8 mouse cellular contexts compared by ENCODE assay signal in genomic region chr19:47908961-47909371, GRCm38 (mm10). TPM values are rescaled to one million over a fixed set of nuclear protein-coding genes. Genes with fewer than 3 reads are reported as not detected.
A peak's percentile ranks its signal among the peaks of the same experiment; 100 is the strongest.
DNase-seq lines count a peak whose midpoint lies in the region; ATAC-seq and TF ChIP-seq lines count a peak whose summit lies in the region.
"Had no signal": no experiment of that assay in that cellular context is flagged by ENCODE, and none has a peak within 500 bp of the region (broad histone marks: within the 10 kb centered on the region; RNA-seq: fewer than 3 reads in every experiment).

No protein-coding gene starts in this region.

- H3K4me3 ChIP-seq in liver, embryonic 12.5 days, result no peak overlapping the region
- no peak overlapping the region for H3K4me3 ChIP-seq in liver, postnatal 0 days (ENCODE audit: low read depth, low read length)
- H3K4me3 ChIP-seq in forebrain, embryonic 11.5 days (ENCODE audit: low read depth, low read length), result peak overlapping the region; percentile 26
- H3K4me3 ChIP-seq in hindbrain, embryonic 14.5 days (replicated peaks; ENCODE audit: low read length), result peak overlapping the region; percentile 24
- no peak overlapping the region for H3K4me3 ChIP-seq in midbrain, embryonic 16.5 days (ENCODE audit: low read depth, low read length)

- WGBS in liver, embryonic 12.5 days (ENCODE audit: insufficient replicate concordance), result 49% methylated on average over 6 of the region's 6 CpGs
- 32% methylated on average over 6 of the region's 6 CpGs for WGBS in liver, postnatal 0 days (ENCODE audit: insufficient replicate concordance)
- 20% methylated on average over 6 of the region's 6 CpGs for WGBS in forebrain, embryonic 11.5 days
- 25% methylated on average over 6 of the region's 6 CpGs for WGBS in hindbrain, embryonic 14.5 days
- WGBS in midbrain, embryonic 16.5 days, result 25% methylated on average over 6 of the region's 6 CpGs

- H3K36me3 ChIP-seq in liver, embryonic 12.5 days, result peaks cover 20% of the 10 kb centered on the region
- peaks cover 8% of the 10 kb centered on the region; the same call in 1 of the 2 replicates for H3K36me3 ChIP-seq in liver, postnatal 0 days (replicated peaks; ENCODE audit: insufficient read depth, low read length)
- H3K36me3 ChIP-seq in forebrain, embryonic 11.5 days (ENCODE audit: control insufficient read depth, insufficient read depth, low read length), result no peaks in the 10 kb centered on the region
- no peaks in the 10 kb centered on the region for H3K36me3 ChIP-seq in hindbrain, embryonic 14.5 days (replicated peaks; ENCODE audit: control insufficient read depth, insufficient read depth)
- H3K36me3 ChIP-seq in midbrain, embryonic 16.5 days (ENCODE audit: control insufficient read depth, insufficient read depth, low read length), result no peaks in the 10 kb centered on the region

- peaks cover 56% of the 10 kb centered on the region for H3K4me1 ChIP-seq in liver, embryonic 12.5 days
- peaks cover 16% of the 10 kb centered on the region for H3K4me1 ChIP-seq in liver, postnatal 0 days (ENCODE audit: insufficient read depth)
- H3K4me1 ChIP-seq in forebrain, embryonic 11.5 days (replicated peaks; ENCODE audit: control insufficient read depth, insufficient read depth, low read length), result peaks cover 12% of the 10 kb centered on the region
- H3K4me1 ChIP-seq in hindbrain, embryonic 14.5 days (replicated peaks; ENCODE audit: control insufficient read depth, insufficient read depth, low read length), result peaks cover 25% of the 10 kb centered on the region
- peaks cover 8% of the 10 kb centered on the region for H3K4me1 ChIP-seq in midbrain, embryonic 16.5 days (ENCODE audit: control insufficient read depth, insufficient read depth, low read length)

- no peak for DNase-seq in liver, postnatal 0 days
- DNase-seq in forebrain, embryonic 11.5 days (ENCODE audit: low spot score), result peak; percentile 56
- DNase-seq in hindbrain, embryonic 14.5 days (ENCODE audit: low spot score), result no peak
- no peak for DNase-seq in MN1 (ENCODE audit: low spot score)
- DNase-seq in urinary bladder, postnatal 4 days (ENCODE audit: low spot score in 2 of 2), result no peak
- DNase-seq: cerebellum, adult 9-11 months had no signal

- ATAC-seq in liver, embryonic 12.5 days, result no peak
- no peak for ATAC-seq in liver, postnatal 0 days
- peak; percentile 62 for ATAC-seq in forebrain, embryonic 11.5 days (replicated peaks; ENCODE audit: low FRiP score)
- no peak; the same call in 1 of the 2 replicates for ATAC-seq in hindbrain, embryonic 14.5 days (ENCODE audit: low FRiP score)
- ATAC-seq in midbrain, embryonic 16.5 days, result peak; percentile 53

- no peaks in the 10 kb centered on the region for H3K27me3 ChIP-seq in liver, embryonic 12.5 days (replicated peaks)
- no peaks in the 10 kb centered on the region for H3K27me3 ChIP-seq in liver, postnatal 0 days (ENCODE audit: insufficient read depth, low read length)
- H3K27me3 ChIP-seq in forebrain, embryonic 11.5 days (ENCODE audit: control insufficient read depth, insufficient read depth, low read length), result no peaks in the 10 kb centered on the region
- H3K27me3 ChIP-seq in hindbrain, embryonic 14.5 days (ENCODE audit: control insufficient read depth, insufficient read depth, low read length), result no peaks in the 10 kb centered on the region
- no peaks in the 10 kb centered on the region for H3K27me3 ChIP-seq in midbrain, embryonic 16.5 days (ENCODE audit: control insufficient read depth, insufficient read depth, low read depth, low read length)

- TF ChIP-seq CTCF in liver, postnatal 0 days (IDR thresholded peaks at IDR 0.05; ENCODE audit: low read depth), result no peak

- H3K27ac ChIP-seq in liver, embryonic 12.5 days, result no peak overlapping the region
- no peak overlapping the region for H3K27ac ChIP-seq in liver, postnatal 0 days (ENCODE audit: low read depth)
- peak overlapping the region; percentile 94; the same call in 1 of the 2 replicates for H3K27ac ChIP-seq in forebrain, embryonic 11.5 days (ENCODE audit: low read depth, low read length)
- H3K27ac ChIP-seq in hindbrain, embryonic 14.5 days, result peak overlapping the region; percentile 92
- H3K27ac ChIP-seq in midbrain, embryonic 16.5 days (ENCODE audit: low read length), result peak overlapping the region; percentile 84; the same call in 1 of the 2 replicates

- H3K9me3 ChIP-seq in liver, embryonic 12.5 days (replicated peaks), result no peaks in the 10 kb centered on the region
- H3K9me3 ChIP-seq in liver, postnatal 0 days (ENCODE audit: low read length), result no peaks in the 10 kb centered on the region
- H3K9me3 ChIP-seq in forebrain, embryonic 11.5 days (ENCODE audit: control insufficient read depth, low read length), result no peaks in the 10 kb centered on the region
- H3K9me3 ChIP-seq in hindbrain, embryonic 14.5 days (ENCODE audit: control insufficient read depth, low read length), result no peaks in the 10 kb centered on the region
- no peaks in the 10 kb centered on the region for H3K9me3 ChIP-seq in midbrain, embryonic 16.5 days (replicated peaks; ENCODE audit: control insufficient read depth, low read length, poor library complexity, severe bottlenecking)

- H3K4me2 ChIP-seq in liver, embryonic 12.5 days, result peak overlapping the region; percentile 46
- no peak overlapping the region; the same call in 1 of the 2 replicates for H3K4me2 ChIP-seq in liver, postnatal 0 days (ENCODE audit: low read depth, low read length)
- peak overlapping the region; percentile 59 for H3K4me2 ChIP-seq in forebrain, embryonic 11.5 days (ENCODE audit: low read depth, low read length, severe bottlenecking)
- peak overlapping the region; percentile 58 for H3K4me2 ChIP-seq in hindbrain, embryonic 14.5 days (replicated peaks)
- peak overlapping the region; percentile 58; the same call in 1 of the 2 replicates for H3K4me2 ChIP-seq in midbrain, embryonic 16.5 days (ENCODE audit: low read length)

- H3K9ac ChIP-seq in liver, embryonic 12.5 days, result no peak overlapping the region
- H3K9ac ChIP-seq in liver, postnatal 0 days (replicated peaks), result no peak overlapping the region
- H3K9ac ChIP-seq in forebrain, embryonic 11.5 days (ENCODE audit: low read length), result peak overlapping the region; percentile 82
- H3K9ac ChIP-seq in hindbrain, embryonic 14.5 days, result peak overlapping the region; percentile 69
- H3K9ac ChIP-seq in midbrain, embryonic 16.5 days (ENCODE audit: low read depth, low read length), result 0 out of 2 replicates have a peak overlapping the region, but pooled peaks have one; percentile 8

- TF ChIP-seq EP300 in liver, postnatal 0 days (IDR thresholded peaks at IDR 0.05; ENCODE audit: low read depth), result no peak

RNA-seq across cellular contexts. Expression of gene Cfap43, which starts 10.1 kb away (rescaled TPM):
- 0.04 TPM in 1 of 2 replicates, not detected in the other for polyA plus RNA-seq in liver, embryonic 12.5 days (2016; fragmentation: Nextera tagmentation; extraction: Ambion mirVana)
- polyA plus RNA-seq in liver, postnatal 0 days (2015; fragmentation: Nextera tagmentation; extraction: Ambion mirVana), result 0.05 TPM in 1 of 2 replicates, not detected in the other
- 0.04 and 0.15 TPM in 2 replicates for polyA plus RNA-seq in forebrain, embryonic 11.5 days (2014; fragmentation: Nextera tagmentation; extraction: Ambion mirVana)
- polyA plus RNA-seq in hindbrain, embryonic 14.5 days (2014; fragmentation: Nextera tagmentation; extraction: Ambion mirVana), result 2.3 and 4.2 TPM in 2 replicates
- 1.7 and 1.9 TPM in 2 replicates for polyA plus RNA-seq in midbrain, embryonic 16.5 days (2015; fragmentation: Nextera tagmentation; extraction: Ambion mirVana)

RNA-seq across cellular contexts. Expression of gene Itprip, which starts 10.1 kb away (rescaled TPM):
- 5.3 and 5.9 TPM in 2 replicates for polyA plus RNA-seq in liver, embryonic 12.5 days (2016; fragmentation: Nextera tagmentation; extraction: Ambion mirVana)
- polyA plus RNA-seq in liver, postnatal 0 days (2015; fragmentation: Nextera tagmentation; extraction: Ambion mirVana), result 2.4 and 2.8 TPM in 2 replicates
- polyA plus RNA-seq in forebrain, embryonic 11.5 days (2014; fragmentation: Nextera tagmentation; extraction: Ambion mirVana), result 18.8 and 20.4 TPM in 2 replicates
- polyA plus RNA-seq in hindbrain, embryonic 14.5 days (2014; fragmentation: Nextera tagmentation; extraction: Ambion mirVana), result 4.1 and 5.4 TPM in 2 replicates
- polyA plus RNA-seq in midbrain, embryonic 16.5 days (2015; fragmentation: Nextera tagmentation; extraction: Ambion mirVana), result 3.5 and 4.3 TPM in 2 replicates

RNA-seq across cellular contexts. Expression of gene Cfap58, which starts 28.5 kb away (rescaled TPM):
- not detected in 2 replicates for polyA plus RNA-seq in liver, embryonic 12.5 days (2016; fragmentation: Nextera tagmentation; extraction: Ambion mirVana)
- polyA plus RNA-seq in liver, postnatal 0 days (2015; fragmentation: Nextera tagmentation; extraction: Ambion mirVana), result not detected in 2 replicates
- polyA plus RNA-seq in forebrain, embryonic 11.5 days (2014; fragmentation: Nextera tagmentation; extraction: Ambion mirVana), result not detected in 2 replicates
- 0.46 and 1.1 TPM in 2 replicates for polyA plus RNA-seq in hindbrain, embryonic 14.5 days (2014; fragmentation: Nextera tagmentation; extraction: Ambion mirVana)
- polyA plus RNA-seq in midbrain, embryonic 16.5 days (2015; fragmentation: Nextera tagmentation; extraction: Ambion mirVana), result 0.57 and 0.90 TPM in 2 replicates

RNA-seq across cellular contexts. Expression of gene Gsto2, which starts 43.6 kb away (rescaled TPM):
- polyA plus RNA-seq in liver, embryonic 12.5 days (2016; fragmentation: Nextera tagmentation; extraction: Ambion mirVana), result 0.29 and 0.31 TPM in 2 replicates
- polyA plus RNA-seq in liver, postnatal 0 days (2015; fragmentation: Nextera tagmentation; extraction: Ambion mirVana), result 0.25 and 0.39 TPM in 2 replicates
- polyA plus RNA-seq in forebrain, embryonic 11.5 days (2014; fragmentation: Nextera tagmentation; extraction: Ambion mirVana), result 0.76 and 1.1 TPM in 2 replicates
- polyA plus RNA-seq in hindbrain, embryonic 14.5 days (2014; fragmentation: Nextera tagmentation; extraction: Ambion mirVana), result 1.2 and 1.3 TPM in 2 replicates
- 1.0 and 1.1 TPM in 2 replicates for polyA plus RNA-seq in midbrain, embryonic 16.5 days (2015; fragmentation: Nextera tagmentation; extraction: Ambion mirVana)

RNA-seq across cellular contexts. Expression of gene Gsto1, which starts 54.2 kb away (rescaled TPM):
- 119 and 123 TPM in 2 replicates for polyA plus RNA-seq in liver, embryonic 12.5 days (2016; fragmentation: Nextera tagmentation; extraction: Ambion mirVana)
- 151 and 198 TPM in 2 replicates for polyA plus RNA-seq in liver, postnatal 0 days (2015; fragmentation: Nextera tagmentation; extraction: Ambion mirVana)
- 75.1 and 83.2 TPM in 2 replicates for polyA plus RNA-seq in forebrain, embryonic 11.5 days (2014; fragmentation: Nextera tagmentation; extraction: Ambion mirVana)
- polyA plus RNA-seq in hindbrain, embryonic 14.5 days (2014; fragmentation: Nextera tagmentation; extraction: Ambion mirVana), result 127 and 135 TPM in 2 replicates
- polyA plus RNA-seq in midbrain, embryonic 16.5 days (2015; fragmentation: Nextera tagmentation; extraction: Ambion mirVana), result 150 and 155 TPM in 2 replicates

Comparison
In these comparisons a context has a peak if more than half of its experiments do, and no peak if none do; other contexts are left out.
1. ATAC-seq: peak in forebrain, embryonic 11.5 days (single experiment) and midbrain, embryonic 16.5 days (single experiment); none in liver, embryonic 12.5 days (single experiment), liver, postnatal 0 days (single experiment) and hindbrain, embryonic 14.5 days (single experiment).
2. H3K27ac ChIP-seq: peak in forebrain, embryonic 11.5 days (single experiment), hindbrain, embryonic 14.5 days (single experiment) and midbrain, embryonic 16.5 days (single experiment); none in liver, embryonic 12.5 days (single experiment) and liver, postnatal 0 days (single experiment).
3. H3K4me3 ChIP-seq: peak in forebrain, embryonic 11.5 days (single experiment) and hindbrain, embryonic 14.5 days (single experiment); none in liver, embryonic 12.5 days (single experiment), liver, postnatal 0 days (single experiment) and midbrain, embryonic 16.5 days (single experiment).
4. H3K9ac ChIP-seq: peak in forebrain, embryonic 11.5 days (single experiment), hindbrain, embryonic 14.5 days (single experiment) and midbrain, embryonic 16.5 days (single experiment); none in liver, embryonic 12.5 days (single experiment) and liver, postnatal 0 days (single experiment).